Mouse (Mus musculus): ENCODE data around the gene 2010111I01Rik.

- TF ChIP-seq CTCF (IDR thresholded peaks at IDR 0.05; ENCODE audit: insufficient read depth, low read depth, low read length) (no peak), POLR2A (IDR thresholded peaks at IDR 0.05; ENCODE audit: insufficient read depth, low read depth, low read length) (no peak)
Observed at GRCm38 (mm10) chr13:63245812-63246211, 281.1 kb downstream of the 2010111I01Rik start.
